Mouse (Mus musculus) myocyte (in vitro differentiated cells): ENCODE measurements around the gene A530032D15Rik. TPM values are rescaled to one million over a fixed set of nuclear protein-coding genes. Genes with fewer than 3 reads are reported as not detected.
"Not testable (repeated sequence)": the region's sequence is repeated elsewhere in the genome, so short reads cannot be mapped to it uniquely, and the experiment has no call there.

Experiments
- H3K27me3 ChIP-seq: one replicate; pipeline ENCODE4 v1.6.1; 2011; ENCODE audit not compliant: control insufficient read depth, insufficient read depth, insufficient read length
- H3K36me3 ChIP-seq: one replicate; pipeline ENCODE4 v1.6.1; 2011; ENCODE audit not compliant: control insufficient read depth, insufficient read depth
- H3K4me2 ChIP-seq: one replicate; pipeline ENCODE4 v1.6.1; 2011; ENCODE audit warnings: low read depth, control low read depth
- H3K4me3 ChIP-seq: one replicate; pipeline ENCODE4 v1.5.1; 2011; ENCODE audit warnings: mild to moderate bottlenecking, control low read depth, moderate library complexity
- H3K79me2 ChIP-seq: one replicate; pipeline ENCODE4 v1.6.1; 2011; ENCODE audit not compliant: control insufficient read depth, insufficient read depth
- H3ac ChIP-seq: one replicate; pipeline ENCODE4 v1.6.1; 2011; ENCODE audit not compliant: control insufficient read depth, insufficient read length
- polyA plus RNA-seq: library from polyadenylated mRNA; unstranded; fragments of >200 nt; fragmentation: generic; extraction: Trizol; gene quantifications from one replicate; pipeline ENCODE4 v1.2.1, GENCODE M21; 2012; ENCODE audit warnings: missing spikeins

The A530032D15Rik gene
- not detected for polyA plus RNA-seq

- H3ac ChIP-seq, H3K36me3 ChIP-seq, H3K27me3 ChIP-seq, H3K4me3 ChIP-seq, H3K4me2 ChIP-seq, H3K79me2 ChIP-seq: not testable (repeated sequence)
These were observed at the start of gene A530032D15Rik for GRCm38 (mm10) chr1:85109753-85110152. A530032D15Rik (minus strand) TSS chr1:85109853.

- H3K4me2 ChIP-seq, H3K79me2 ChIP-seq, H3K36me3 ChIP-seq, H3ac ChIP-seq, H3K27me3 ChIP-seq, H3K4me3 ChIP-seq: not testable (repeated sequence)
These were observed 45.5 kb upstream of the A530032D15Rik start for GRCm38 (mm10) chr1:85155151-85155550.

- H3K4me2 ChIP-seq, H3ac ChIP-seq, H3K27me3 ChIP-seq, H3K4me3 ChIP-seq, H3K36me3 ChIP-seq, H3K79me2 ChIP-seq: not testable (repeated sequence)
These were observed 24.0 kb upstream of the A530032D15Rik start for GRCm38 (mm10) chr1:85133671-85134070.

GRCm38 (mm10) chr1:85121841-85122240 lies 12.2 kb upstream of the A530032D15Rik start:
- H3ac ChIP-seq, H3K4me2 ChIP-seq, H3K27me3 ChIP-seq, H3K4me3 ChIP-seq, H3K79me2 ChIP-seq, H3K36me3 ChIP-seq: not testable (repeated sequence)

GRCm38 (mm10) chr1:85118341-85118740 lies 8.7 kb upstream of the A530032D15Rik start:
- H3K4me2 ChIP-seq, H3ac ChIP-seq, H3K36me3 ChIP-seq, H3K79me2 ChIP-seq, H3K4me3 ChIP-seq, H3K27me3 ChIP-seq: not testable (repeated sequence)

GRCm38 (mm10) chr1:85117537-85117936 lies 7.9 kb upstream of the A530032D15Rik start:
- not testable (repeated sequence) for H3K4me3 ChIP-seq, H3K79me2 ChIP-seq, H3K27me3 ChIP-seq, H3K36me3 ChIP-seq, H3K4me2 ChIP-seq, H3ac ChIP-seq

- H3K36me3 ChIP-seq, H3K27me3 ChIP-seq, H3K4me3 ChIP-seq, H3ac ChIP-seq, H3K79me2 ChIP-seq, H3K4me2 ChIP-seq: not testable (repeated sequence)
These were observed 5.2 kb upstream of the A530032D15Rik start for GRCm38 (mm10) chr1:85114666-85115402.

GRCm38 (mm10) chr1:85114078-85114477 lies 4.4 kb upstream of the A530032D15Rik start:
- not testable (repeated sequence) for H3K36me3 ChIP-seq, H3K4me3 ChIP-seq, H3ac ChIP-seq, H3K79me2 ChIP-seq, H3K4me2 ChIP-seq, H3K27me3 ChIP-seq

GRCm38 (mm10) chr1:85112889-85113288 lies 3.2 kb upstream of the A530032D15Rik start:
- not testable (repeated sequence) for H3K36me3 ChIP-seq, H3K4me3 ChIP-seq, H3K4me2 ChIP-seq, H3K27me3 ChIP-seq, H3ac ChIP-seq, H3K79me2 ChIP-seq

GRCm38 (mm10) chr1:85112266-85112665 lies 2.6 kb upstream of the A530032D15Rik start:
- not testable (repeated sequence) for H3K79me2 ChIP-seq, H3ac ChIP-seq, H3K4me2 ChIP-seq, H3K4me3 ChIP-seq, H3K27me3 ChIP-seq, H3K36me3 ChIP-seq

- not testable (repeated sequence) for H3K79me2 ChIP-seq, H3K27me3 ChIP-seq, H3K36me3 ChIP-seq, H3K4me3 ChIP-seq, H3ac ChIP-seq
- H3K4me2 ChIP-seq = peak overlapping the region; percentile 24
These were observed 1.9 kb upstream of the A530032D15Rik start for GRCm38 (mm10) chr1:85111572-85111971.

GRCm38 (mm10) chr1:85110876-85111275 lies 1.2 kb upstream of the A530032D15Rik start:
- not testable (repeated sequence) for H3K4me2 ChIP-seq, H3K27me3 ChIP-seq, H3K36me3 ChIP-seq, H3ac ChIP-seq, H3K79me2 ChIP-seq, H3K4me3 ChIP-seq

- not testable (repeated sequence) for H3K4me2 ChIP-seq, H3K36me3 ChIP-seq, H3K4me3 ChIP-seq, H3ac ChIP-seq, H3K79me2 ChIP-seq, H3K27me3 ChIP-seq
These were observed 3.6 kb downstream of the A530032D15Rik start for GRCm38 (mm10) chr1:85106013-85106412.
